Mouse (Mus musculus): Measurements from ENCODE around the gene Kifc5b.
"Not testable (repeated sequence)": the region's sequence is repeated elsewhere in the genome, so short reads cannot be mapped to it uniquely, and the experiment has no call there.

Gene Kifc5b

GRCm38 (mm10) chr17:26916711-26917482 lies at the start of gene Kifc5b:
Gene Kifc5b, plus strand, starts transcription at chr17:26917091.
- DNase-seq (ENCODE audit: low spot score): peak; percentile 99

GRCm38 (mm10) chr17:26868756-26869155 lies 48.1 kb upstream of the Kifc5b start:
- DNase-seq (ENCODE audit: low spot score): no peak

GRCm38 (mm10) chr17:26872870-26873269 lies 44.0 kb upstream of the Kifc5b start:
- no peak for DNase-seq (ENCODE audit: low spot score)

GRCm38 (mm10) chr17:26873502-26873901 lies 43.4 kb upstream of the Kifc5b start:
- DNase-seq (ENCODE audit: low spot score): no peak

- no peak for DNase-seq (ENCODE audit: low spot score)
These were observed 42.3 kb upstream of the Kifc5b start for GRCm38 (mm10) chr17:26874542-26874941.

GRCm38 (mm10) chr17:26877927-26878326 lies 39.0 kb upstream of the Kifc5b start:
- no peak for DNase-seq (ENCODE audit: low spot score)

- no peak for DNase-seq (ENCODE audit: low spot score)
These were observed 37.7 kb upstream of the Kifc5b start for GRCm38 (mm10) chr17:26879235-26879634.

- no peak for DNase-seq (ENCODE audit: low spot score)
These were observed 34.2 kb upstream of the Kifc5b start for GRCm38 (mm10) chr17:26882706-26883105.

GRCm38 (mm10) chr17:26883585-26883984 lies 33.3 kb upstream of the Kifc5b start:
- DNase-seq (ENCODE audit: low spot score): no peak

- DNase-seq (ENCODE audit: low spot score): no peak
These were observed 31.6 kb upstream of the Kifc5b start for GRCm38 (mm10) chr17:26884995-26885926.

GRCm38 (mm10) chr17:26886047-26886749 lies 30.7 kb upstream of the Kifc5b start:
- no peak for DNase-seq (ENCODE audit: low spot score)

- no peak for DNase-seq (ENCODE audit: low spot score)
These were observed 29.0 kb upstream of the Kifc5b start for GRCm38 (mm10) chr17:26887926-26888325.

- no peak for DNase-seq (ENCODE audit: low spot score)
These were observed 24.1 kb upstream of the Kifc5b start for GRCm38 (mm10) chr17:26892635-26893375.

- DNase-seq (ENCODE audit: low spot score): no peak
These were observed 23.4 kb upstream of the Kifc5b start for GRCm38 (mm10) chr17:26893492-26893891.

- DNase-seq (ENCODE audit: low spot score): peak; percentile 45
These were observed 22.5 kb upstream of the Kifc5b start for GRCm38 (mm10) chr17:26894342-26894741.

GRCm38 (mm10) chr17:26895578-26895977 lies 21.3 kb upstream of the Kifc5b start:
- no peak for DNase-seq (ENCODE audit: low spot score)

GRCm38 (mm10) chr17:26900916-26901315 lies 16.0 kb upstream of the Kifc5b start:
- DNase-seq (ENCODE audit: low spot score): no peak

GRCm38 (mm10) chr17:26904320-26904719 lies 12.6 kb upstream of the Kifc5b start:
- no peak for DNase-seq (ENCODE audit: low spot score)

- DNase-seq (ENCODE audit: low spot score): not testable (repeated sequence)
These were observed 9.4 kb upstream of the Kifc5b start for GRCm38 (mm10) chr17:26907506-26907905.

- DNase-seq (ENCODE audit: low spot score): no peak
These were observed 1.6 kb upstream of the Kifc5b start for GRCm38 (mm10) chr17:26915248-26915647.

- not testable (repeated sequence) for DNase-seq (ENCODE audit: low spot score)
These were observed 669 bp downstream of the Kifc5b start for GRCm38 (mm10) chr17:26917560-26917959.

- no peak for DNase-seq (ENCODE audit: low spot score)
These were observed 1.5 kb downstream of the Kifc5b start for GRCm38 (mm10) chr17:26918343-26918742.

Measured in layer of hippocampus, adult 9-10 months (tissue).